ENCODE assay signal across 10 mouse cellular contexts in the genomic region with DNA sequence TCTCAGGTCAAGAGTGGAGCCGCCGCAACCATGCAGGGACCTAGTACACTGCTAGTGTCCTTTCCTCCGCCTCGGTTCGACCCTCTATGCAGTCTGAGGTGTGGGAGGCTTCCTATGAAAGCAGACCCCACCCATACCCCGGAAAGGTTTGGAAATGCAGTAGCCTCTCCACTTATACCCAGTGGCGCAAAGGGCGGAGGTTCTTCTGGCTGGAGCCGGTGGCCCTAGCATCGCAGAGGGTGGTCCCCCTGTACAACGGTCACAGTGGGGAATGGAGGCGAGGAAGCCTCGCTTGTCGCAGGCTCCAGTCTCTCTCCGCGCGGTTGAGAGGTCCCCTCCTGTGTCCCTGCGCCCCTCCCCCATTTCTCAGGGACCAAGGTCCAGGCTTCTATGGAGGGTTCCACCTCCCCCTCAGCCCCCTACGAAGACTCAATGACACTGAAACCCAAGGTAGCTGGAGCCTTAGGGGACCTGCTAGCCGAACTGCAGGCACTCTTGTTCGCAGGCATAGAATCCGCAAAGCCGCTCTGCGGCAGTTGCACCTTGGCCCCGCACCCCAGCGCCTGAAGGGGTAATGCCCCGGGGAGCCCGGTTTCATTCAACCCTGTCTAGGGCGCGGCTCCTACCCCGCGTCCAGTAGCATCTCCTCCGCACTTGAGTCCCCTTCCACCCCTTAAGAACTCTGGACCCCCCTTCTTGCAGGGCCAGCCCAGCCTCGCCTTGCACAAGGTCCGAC. TPM values are rescaled to one million over a fixed set of nuclear protein-coding genes. Genes with fewer than 3 reads are reported as not detected.
A peak's percentile ranks its signal among the peaks of the same experiment; 100 is the strongest.
DNase-seq lines count a peak whose midpoint lies in the region; ATAC-seq lines count a peak whose summit lies in the region.
"Had no signal": no experiment of that assay in that cellular context is flagged by ENCODE, and none has a peak within 500 bp of the region (broad histone marks: within the 10 kb centered on the region; RNA-seq: fewer than 3 reads in every experiment).

No protein-coding gene starts in this region.

- H3K4me3 ChIP-seq in intestine, embryonic 16.5 days (ENCODE audit: low read length) = peak overlapping the region; percentile 21
- H3K4me3 ChIP-seq in neural tube, embryonic 13.5 days = peak overlapping the region; percentile 71
- H3K4me3 ChIP-seq: erythroblast, embryonic 14.5 days; myocyte had no signal

- intact Hi-C loops in gastrocnemius, postnatal 14 days (cut with DNase I; ENCODE audit: low total_unique reads) = no loop called here

- peaks cover 31% of the 10 kb centered on the region for H3K27me3 ChIP-seq in intestine, embryonic 16.5 days (replicated peaks; ENCODE audit: control insufficient read depth, insufficient read depth, low read length)
- H3K27me3 ChIP-seq in neural tube, embryonic 13.5 days = 0 out of 2 replicates have a peak, but pooled peaks cover 12% of the 10 kb centered on the region

- 0 out of 2 replicates have a peak overlapping the region, but pooled peaks have one; percentile 1 for H3K9ac ChIP-seq in intestine, embryonic 16.5 days (ENCODE audit: low read depth, low read length)
- peak overlapping the region; percentile 94 for H3K9ac ChIP-seq in neural tube, embryonic 13.5 days

- no peak overlapping the region for H3K27ac ChIP-seq in intestine, embryonic 16.5 days (ENCODE audit: low read length)
- peak overlapping the region; percentile 96 for H3K27ac ChIP-seq in neural tube, embryonic 13.5 days (replicated peaks)

- ATAC-seq in intestine, embryonic 16.5 days = no peak; the same call in none of the 2 replicates
- ATAC-seq in neural tube, embryonic 13.5 days (ENCODE audit: low read depth) = peak; percentile 70
- no peak for ATAC-seq in monocyte, adult 5-6 weeks (replicated peaks; ENCODE audit: insufficient number of reproducible peaks, low FRiP score, low TSS enrichment, poor library complexity, severe bottlenecking)

- peak overlapping the region; percentile 14; the same call in 1 of the 2 replicates for H3K4me2 ChIP-seq in intestine, embryonic 16.5 days (ENCODE audit: low read depth, low read length)
- H3K4me2 ChIP-seq in neural tube, embryonic 13.5 days = peak overlapping the region; percentile 80

- 0 out of 2 replicates have a peak, but pooled peaks cover 5% of the 10 kb centered on the region for H3K4me1 ChIP-seq in intestine, embryonic 16.5 days (ENCODE audit: control insufficient read depth, insufficient read depth, low read length)
- H3K4me1 ChIP-seq in neural tube, embryonic 13.5 days (replicated peaks) = peaks cover 30% of the 10 kb centered on the region

- peak; percentile 11 for DNase-seq in gastrocnemius, postnatal 14 days
- DNase-seq in gastrocnemius, postnatal 10 days = no peak
- peak; percentile 18 for DNase-seq in thymus, postnatal 4 days
- DNase-seq in thymus, adult 18-20 months = no peak
- DNase-seq in adipocyte (ENCODE audit: low spot score) = no peak

- no peaks in the 10 kb centered on the region for H3K9me3 ChIP-seq in intestine, embryonic 16.5 days (ENCODE audit: control insufficient read depth, low read length)
- no peaks in the 10 kb centered on the region for H3K9me3 ChIP-seq in neural tube, embryonic 13.5 days

- 6% methylated on average over 35 of the region's 35 CpGs for WGBS in intestine, embryonic 16.5 days
- WGBS in neural tube, embryonic 13.5 days = under 1% methylated on average over 35 of the region's 35 CpGs

- no peaks in the 10 kb centered on the region for H3K36me3 ChIP-seq in intestine, embryonic 16.5 days (ENCODE audit: control insufficient read depth, insufficient read depth, low read length)
- H3K36me3 ChIP-seq in neural tube, embryonic 13.5 days = peaks cover 8% of the 10 kb centered on the region

RNA-seq across cellular contexts. Expression of a gene that starts 0.8 kb away (rescaled TPM):
- under 1 TPM in 1 of 2 experiments, not detected in 1; 0.27 TPM for total RNA-seq in gastrocnemius, postnatal 14 days (2021)
- 1 to 10 TPM; 1.1 to 1.6 TPM for total RNA-seq in gastrocnemius, postnatal 10 days (2021)
- polyA plus RNA-seq in intestine, embryonic 16.5 days (2015; fragmentation: Nextera tagmentation; extraction: Ambion mirVana) = 36.3 and 40.2 TPM in 2 replicates
- polyA plus RNA-seq in neural tube, embryonic 13.5 days (2015; fragmentation: Nextera tagmentation; extraction: Ambion mirVana) = 1,090 and 1,260 TPM in 2 replicates
- total RNA-seq in monocyte, adult 5-6 weeks (2017) = not detected in 3 replicates
- polyA plus RNA-seq: erythroblast, embryonic 14.5 days had no signal

RNA-seq across cellular contexts. Expression of a gene that starts 6.0 kb away (rescaled TPM):
- 10 to 100 TPM; 14.2 to 15.5 TPM for total RNA-seq in gastrocnemius, postnatal 14 days (2021)
- 10 to 100 TPM; 21.1 to 23.0 TPM for total RNA-seq in gastrocnemius, postnatal 10 days (2021)
- 31.0 and 32.0 TPM in 2 replicates for polyA plus RNA-seq in intestine, embryonic 16.5 days (2015; fragmentation: Nextera tagmentation; extraction: Ambion mirVana)
- polyA plus RNA-seq in neural tube, embryonic 13.5 days (2015; fragmentation: Nextera tagmentation; extraction: Ambion mirVana) = 28.8 and 30.1 TPM in 2 replicates
- 34.6 to 46.3 TPM (median 37.2 TPM) in 3 replicates for total RNA-seq in monocyte, adult 5-6 weeks (2017)

RNA-seq across cellular contexts. Expression of a gene that starts 25.7 kb away (rescaled TPM):
- total RNA-seq in gastrocnemius, postnatal 14 days (2021) = 1 to 10 TPM; 6.6 to 6.8 TPM
- total RNA-seq in gastrocnemius, postnatal 10 days (2021) = 10 to 100 TPM in 1 of 2 experiments, 1 to 10 TPM in 1; 9.1 to 11.0 TPM
- 11.7 and 12.9 TPM in 2 replicates for polyA plus RNA-seq in intestine, embryonic 16.5 days (2015; fragmentation: Nextera tagmentation; extraction: Ambion mirVana)
- polyA plus RNA-seq in neural tube, embryonic 13.5 days (2015; fragmentation: Nextera tagmentation; extraction: Ambion mirVana) = 15.1 and 15.4 TPM in 2 replicates
- 25.1 to 36.4 TPM (median 35.7 TPM) in 3 replicates for total RNA-seq in monocyte, adult 5-6 weeks (2017)

RNA-seq across cellular contexts. Expression of a gene that starts 51.2 kb away (rescaled TPM):
- total RNA-seq in gastrocnemius, postnatal 14 days (2021) = 10 to 100 TPM; 12.5 to 14.3 TPM
- total RNA-seq in gastrocnemius, postnatal 10 days (2021) = 10 to 100 TPM; 13.1 to 18.3 TPM
- 36.9 and 38.5 TPM in 2 replicates for polyA plus RNA-seq in intestine, embryonic 16.5 days (2015; fragmentation: Nextera tagmentation; extraction: Ambion mirVana)
- polyA plus RNA-seq in neural tube, embryonic 13.5 days (2015; fragmentation: Nextera tagmentation; extraction: Ambion mirVana) = 61.4 and 67.4 TPM in 2 replicates
- total RNA-seq in monocyte, adult 5-6 weeks (2017) = 65.6 to 98.9 TPM (median 66.9 TPM) in 3 replicates

RNA-seq across cellular contexts. Expression of a gene that starts 51.7 kb away (rescaled TPM):
- total RNA-seq in gastrocnemius, postnatal 14 days (2021) = 10 to 100 TPM; 21.0 to 21.8 TPM
- 10 to 100 TPM; 25.2 to 30.8 TPM for total RNA-seq in gastrocnemius, postnatal 10 days (2021)
- 52.5 and 54.0 TPM in 2 replicates for polyA plus RNA-seq in intestine, embryonic 16.5 days (2015; fragmentation: Nextera tagmentation; extraction: Ambion mirVana)
- 82.6 and 85.9 TPM in 2 replicates for polyA plus RNA-seq in neural tube, embryonic 13.5 days (2015; fragmentation: Nextera tagmentation; extraction: Ambion mirVana)
- total RNA-seq in monocyte, adult 5-6 weeks (2017) = 51.2 to 71.0 TPM (median 67.9 TPM) in 3 replicates

Comparison
In these comparisons a context has a peak if more than half of its experiments do, and no peak if none do; other contexts are left out.
1. DNase-seq: peak in gastrocnemius, postnatal 14 days (single experiment) and thymus, postnatal 4 days (single experiment); none in gastrocnemius, postnatal 10 days (single experiment), thymus, adult 18-20 months (0 of 2) and adipocyte (single experiment).